Comparison of ENCODE assay signal across 16 mouse cellular contexts in genomic region chr16:34984203-34985030, GRCm38 (mm10). TPM values are rescaled to one million over a fixed set of nuclear protein-coding genes. Genes with fewer than 3 reads are reported as not detected.
DNase-seq lines count a peak whose midpoint lies in the region; ATAC-seq and TF ChIP-seq lines count a peak whose summit lies in the region.
"Had no signal": no experiment of that assay in that cellular context is flagged by ENCODE, and none has a peak within 500 bp of the region (broad histone marks: within the 10 kb centered on the region; RNA-seq: fewer than 3 reads in every experiment).

No protein-coding gene starts in this region.

- no peak overlapping the region for H3K4me3 ChIP-seq in heart, embryonic 15.5 days
- no peak overlapping the region for H3K4me3 ChIP-seq in heart, adult 2 months
- no peak overlapping the region for H3K4me3 ChIP-seq in midbrain, embryonic 16.5 days (ENCODE audit: low read depth, low read length)
- no peak overlapping the region for H3K4me3 ChIP-seq in midbrain, embryonic 11.5 days (ENCODE audit: low read depth, low read length)
- no peak overlapping the region for H3K4me3 ChIP-seq in intestine, embryonic 15.5 days (replicated peaks)
- H3K4me3 ChIP-seq in hindbrain, embryonic 10.5 days, result no peak overlapping the region
- H3K4me3 ChIP-seq: erythroblast, embryonic 14.5 days had no signal

- H3K9me3 ChIP-seq in heart, embryonic 15.5 days (replicated peaks), result no peaks in the 10 kb centered on the region
- no peaks in the 10 kb centered on the region for H3K9me3 ChIP-seq in midbrain, embryonic 16.5 days (replicated peaks; ENCODE audit: control insufficient read depth, low read length, poor library complexity, severe bottlenecking)
- H3K9me3 ChIP-seq in midbrain, embryonic 11.5 days (ENCODE audit: control insufficient read depth, low read length), result no peaks in the 10 kb centered on the region
- H3K9me3 ChIP-seq in intestine, embryonic 15.5 days, result no peaks in the 10 kb centered on the region
- no peaks in the 10 kb centered on the region for H3K9me3 ChIP-seq in hindbrain, embryonic 10.5 days

- TF ChIP-seq POLR2A in heart, adult 2 months (IDR thresholded peaks at IDR 0.05; ENCODE audit: insufficient read depth, low read depth, low read length), result no peak

- peaks cover 32% of the 10 kb centered on the region for H3K4me1 ChIP-seq in heart, embryonic 15.5 days (replicated peaks)
- H3K4me1 ChIP-seq in heart, adult 2 months (ENCODE audit: control insufficient read depth, insufficient read depth, low read length), result no peaks in the 10 kb centered on the region
- H3K4me1 ChIP-seq in midbrain, embryonic 16.5 days (ENCODE audit: control insufficient read depth, insufficient read depth, low read length), result no peaks in the 10 kb centered on the region
- H3K4me1 ChIP-seq in midbrain, embryonic 11.5 days (ENCODE audit: control insufficient read depth, insufficient read depth, low read length), result no peaks in the 10 kb centered on the region; the same call in 1 of the 2 replicates
- H3K4me1 ChIP-seq in intestine, embryonic 15.5 days (replicated peaks), result peaks cover 15% of the 10 kb centered on the region
- peaks cover 10% of the 10 kb centered on the region for H3K4me1 ChIP-seq in hindbrain, embryonic 10.5 days (replicated peaks)

- peak; percentile 70 for ATAC-seq in heart, embryonic 15.5 days (replicated peaks; ENCODE audit: insufficient number of reproducible peaks, insufficient read depth, low FRiP score, low read depth)
- 0 out of 2 replicates have a peak, but pooled peaks have one; percentile 38 for ATAC-seq in midbrain, embryonic 16.5 days
- no peak for ATAC-seq in midbrain, embryonic 11.5 days (ENCODE audit: low FRiP score)
- peak; percentile 56 for ATAC-seq in intestine, embryonic 15.5 days
- ATAC-seq: hindbrain, postnatal 0 days had no signal

- WGBS in heart, embryonic 15.5 days, result 35% methylated on average over 11 of the region's 11 CpGs
- WGBS in heart, adult 2 months, result 64% methylated on average over 11 of the region's 11 CpGs
- WGBS in midbrain, embryonic 16.5 days, result 57% methylated on average over 11 of the region's 11 CpGs
- 60% methylated on average over 11 of the region's 11 CpGs for WGBS in midbrain, embryonic 11.5 days
- WGBS in intestine, embryonic 15.5 days, result 34% methylated on average over 11 of the region's 11 CpGs
- 60% methylated on average over 11 of the region's 11 CpGs for WGBS in hindbrain, embryonic 10.5 days

- no peak for DNase-seq in heart, adult 2 months
- DNase-seq in midbrain, embryonic 11.5 days (ENCODE audit: low spot score, missing footprints), result no peak
- DNase-seq in yolk sac, embryonic 10.5 days (ENCODE audit: low spot score), result peak; percentile 77
- DNase-seq in hindbrain, embryonic 10.5 days (ENCODE audit: low spot score), result no peak
- DNase-seq: cerebellum, adult 9-10 months; gastrocnemius, postnatal 10 days; left cerebral cortex, postnatal 4 days; lung, postnatal 10 days; midbrain, embryonic 14.5 days; right cerebral cortex, postnatal 4 days; thymus, postnatal 25 days had no signal

- peak overlapping the region; percentile 62 for H3K27ac ChIP-seq in heart, embryonic 15.5 days
- no peak overlapping the region for H3K27ac ChIP-seq in heart, adult 2 months
- no peak overlapping the region for H3K27ac ChIP-seq in midbrain, embryonic 16.5 days (ENCODE audit: low read length)
- no peak overlapping the region for H3K27ac ChIP-seq in midbrain, embryonic 11.5 days (ENCODE audit: low read depth, low read length)
- peak overlapping the region; percentile 63 for H3K27ac ChIP-seq in intestine, embryonic 15.5 days
- H3K27ac ChIP-seq in hindbrain, embryonic 10.5 days, result no peak overlapping the region
- H3K27ac ChIP-seq: hindbrain, postnatal 0 days had no signal

- no peaks in the 10 kb centered on the region for H3K27me3 ChIP-seq in heart, embryonic 15.5 days
- no peaks in the 10 kb centered on the region for H3K27me3 ChIP-seq in heart, adult 2 months (ENCODE audit: control insufficient read depth, insufficient read depth, low read length)
- H3K27me3 ChIP-seq in midbrain, embryonic 16.5 days (ENCODE audit: control insufficient read depth, insufficient read depth, low read depth, low read length), result no peaks in the 10 kb centered on the region
- H3K27me3 ChIP-seq in midbrain, embryonic 11.5 days (ENCODE audit: control insufficient read depth, insufficient read depth, low read length), result no peaks in the 10 kb centered on the region
- no peaks in the 10 kb centered on the region for H3K27me3 ChIP-seq in intestine, embryonic 15.5 days (replicated peaks)
- H3K27me3 ChIP-seq in hindbrain, embryonic 10.5 days (ENCODE audit: insufficient read depth, poor library complexity, severe bottlenecking), result no peaks in the 10 kb centered on the region

- H3K79me2 ChIP-seq in heart, adult 2 months (replicated peaks; ENCODE audit: control insufficient read depth, insufficient read depth, low read length), result no peaks in the 10 kb centered on the region

- intact Hi-C loops in heart, adult 2 months (cut with DNase I), result no loop called here

- no peak overlapping the region for H3K9ac ChIP-seq in heart, embryonic 15.5 days
- H3K9ac ChIP-seq in heart, adult 2 months (ENCODE audit: low read depth, low read length), result no peak overlapping the region
- no peak overlapping the region for H3K9ac ChIP-seq in midbrain, embryonic 16.5 days (ENCODE audit: low read depth, low read length)
- no peak overlapping the region for H3K9ac ChIP-seq in midbrain, embryonic 11.5 days (ENCODE audit: low read length)
- no peak overlapping the region for H3K9ac ChIP-seq in intestine, embryonic 15.5 days

- no peak for TF ChIP-seq EP300 in heart, adult 2 months (IDR thresholded peaks at IDR 0.05; ENCODE audit: insufficient read depth, low read depth, low read length)

- H3K4me2 ChIP-seq in heart, embryonic 15.5 days, result 0 out of 2 replicates have a peak overlapping the region, but pooled peaks have one; percentile 17
- no peak overlapping the region for H3K4me2 ChIP-seq in midbrain, embryonic 16.5 days (ENCODE audit: low read length)
- H3K4me2 ChIP-seq in midbrain, embryonic 11.5 days, result no peak overlapping the region
- H3K4me2 ChIP-seq in intestine, embryonic 15.5 days (replicated peaks), result no peak overlapping the region

- TF ChIP-seq CTCF in heart, adult 2 months (IDR thresholded peaks at IDR 0.05), result no peak

- H3K36me3 ChIP-seq in heart, embryonic 15.5 days, result no peaks in the 10 kb centered on the region
- H3K36me3 ChIP-seq in heart, adult 2 months (ENCODE audit: control insufficient read depth, insufficient read depth, low read length), result no peaks in the 10 kb centered on the region
- no peaks in the 10 kb centered on the region for H3K36me3 ChIP-seq in midbrain, embryonic 16.5 days (ENCODE audit: control insufficient read depth, insufficient read depth, low read length)
- H3K36me3 ChIP-seq in midbrain, embryonic 11.5 days (ENCODE audit: control insufficient read depth, insufficient read depth, low read length), result no peaks in the 10 kb centered on the region
- H3K36me3 ChIP-seq in intestine, embryonic 15.5 days, result no peaks in the 10 kb centered on the region; the same call in 1 of the 2 replicates
- peaks cover 10% of the 10 kb centered on the region; the same call in 1 of the 2 replicates for H3K36me3 ChIP-seq in hindbrain, embryonic 10.5 days

RNA-seq across cellular contexts. Expression of gene Hacd2, which starts 37.8 kb away (rescaled TPM):
- 53.7 and 65.8 TPM in 2 replicates for polyA plus RNA-seq in heart, embryonic 15.5 days (2015; fragmentation: Nextera tagmentation; extraction: Ambion mirVana)
- total RNA-seq in heart, adult 2 months (2021), result 10 to 100 TPM in 1 of 2 experiments, 1 to 10 TPM in 1; 7.2 to 12.4 TPM
- 13.2 and 17.0 TPM in 2 replicates for polyA plus RNA-seq in heart, adult 2 months (2012; rRNA removed)
- 40.4 and 44.0 TPM in 2 replicates for polyA plus RNA-seq in midbrain, embryonic 16.5 days (2015; fragmentation: Nextera tagmentation; extraction: Ambion mirVana)
- polyA plus RNA-seq in midbrain, embryonic 11.5 days (2014; fragmentation: Nextera tagmentation; extraction: Ambion mirVana), result 27.2 and 28.6 TPM in 2 replicates
- 92.3 and 112 TPM in 2 replicates for polyA plus RNA-seq in intestine, embryonic 15.5 days (2015; fragmentation: Nextera tagmentation; extraction: Ambion mirVana)
- polyA plus RNA-seq in hindbrain, embryonic 10.5 days (2016; fragmentation: Nextera tagmentation; extraction: Ambion mirVana), result 72.5 and 74.9 TPM in 2 replicates

Comparison
In these comparisons a context has a peak if more than half of its experiments do, and no peak if none do; other contexts are left out.
1. H3K27ac ChIP-seq: peak in heart, embryonic 15.5 days (single experiment) and intestine, embryonic 15.5 days (single experiment); none in heart, adult 2 months (single experiment), midbrain, embryonic 16.5 days (single experiment), midbrain, embryonic 11.5 days (single experiment) and hindbrain, embryonic 10.5 days (single experiment).